Mouse (Mus musculus): ENCODE results near the gene Odf3l1.

Gene Odf3l1

DNA sequence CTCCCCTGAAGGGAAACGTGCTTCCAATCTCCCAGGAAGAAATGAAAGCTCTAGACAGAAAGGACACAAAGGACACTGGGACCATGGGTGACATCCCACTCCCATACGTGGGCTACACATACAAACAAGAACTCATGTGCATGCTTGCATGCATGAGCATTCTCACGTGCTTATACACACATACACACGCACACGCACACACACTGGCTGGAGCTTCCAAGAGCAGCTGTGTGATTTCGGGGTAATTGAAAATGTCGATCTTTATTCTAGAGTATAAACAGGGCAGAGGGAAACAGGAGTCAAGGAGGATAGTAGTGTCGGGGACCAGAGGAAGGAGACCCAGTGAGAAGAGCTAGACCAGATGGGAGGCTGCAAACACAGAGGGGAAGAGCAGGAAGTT lies 19.8 kb downstream of the Odf3l1 start:
- no peak for DNase-seq (ENCODE audit: low read depth, low spot score)

DNA sequence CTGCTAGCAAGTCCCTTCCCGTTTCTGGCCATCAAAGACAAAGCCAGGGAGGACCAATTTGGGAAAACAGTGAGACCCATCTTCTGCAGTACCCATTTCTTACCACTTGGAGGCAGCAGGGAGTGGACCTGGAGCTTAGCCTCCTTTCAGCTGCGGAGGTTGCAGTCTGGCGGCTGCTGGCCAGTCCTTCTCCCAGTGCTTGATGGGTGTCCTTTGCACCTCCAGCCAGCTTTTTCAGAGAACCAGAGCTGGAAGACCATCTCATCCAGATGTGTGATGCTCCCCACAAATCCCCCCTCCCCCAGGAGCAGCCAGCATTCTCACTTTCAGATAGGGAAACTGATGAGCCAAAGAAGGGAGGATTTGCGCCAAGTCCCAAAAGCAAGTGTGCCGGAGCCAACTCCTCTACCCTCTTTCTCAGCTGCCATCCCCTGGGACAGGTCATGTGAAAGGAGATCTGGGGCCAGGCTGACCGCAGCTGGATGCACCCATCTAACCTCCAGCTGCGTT lies 20.7 kb downstream of the Odf3l1 start:
- peak; percentile 43 for DNase-seq (ENCODE audit: low read depth, low spot score)

DNA sequence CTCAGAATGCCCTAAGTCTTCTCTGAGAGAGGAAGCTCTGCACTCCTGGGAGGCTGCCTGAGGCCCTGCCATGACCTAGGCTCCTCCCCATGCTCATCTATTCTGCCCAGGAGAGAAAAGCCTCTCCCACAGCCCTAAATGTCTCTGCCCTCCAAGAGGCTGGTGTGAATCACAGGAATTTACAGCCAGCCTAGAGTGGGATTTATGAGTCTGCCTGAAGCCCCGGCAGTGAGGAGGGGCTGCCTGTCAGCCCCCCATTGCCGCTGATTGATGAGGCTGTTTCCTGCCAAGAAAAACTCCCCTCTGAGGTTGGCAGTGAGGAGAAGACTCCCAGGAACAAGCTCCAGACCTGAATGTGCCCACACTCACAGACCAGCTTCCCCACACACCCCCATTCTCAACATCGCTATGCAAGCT lies 22.2 kb downstream of the Odf3l1 start:
- no peak for DNase-seq (ENCODE audit: low read depth, low spot score)

DNA sequence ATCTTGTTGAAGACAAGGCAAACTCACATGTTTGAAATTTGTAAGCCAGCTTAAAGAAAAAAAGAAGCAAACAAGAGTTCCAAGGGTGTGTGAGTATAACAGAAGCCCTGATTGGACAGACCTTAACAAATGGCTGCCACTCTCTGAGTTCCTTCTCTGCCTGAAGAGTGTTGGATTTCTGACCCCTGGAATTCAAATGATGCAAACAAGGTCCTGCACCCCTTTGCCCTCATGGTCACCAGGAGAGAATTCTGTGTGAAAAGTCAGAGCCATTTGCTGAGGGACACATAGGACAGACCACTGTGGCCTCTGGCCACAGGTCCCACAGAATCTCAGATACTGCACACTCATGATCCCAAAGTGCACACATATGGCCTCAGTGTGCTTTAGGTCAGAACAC lies 22.6 kb downstream of the Odf3l1 start:
- no peak for DNase-seq (ENCODE audit: low read depth, low spot score)

DNA sequence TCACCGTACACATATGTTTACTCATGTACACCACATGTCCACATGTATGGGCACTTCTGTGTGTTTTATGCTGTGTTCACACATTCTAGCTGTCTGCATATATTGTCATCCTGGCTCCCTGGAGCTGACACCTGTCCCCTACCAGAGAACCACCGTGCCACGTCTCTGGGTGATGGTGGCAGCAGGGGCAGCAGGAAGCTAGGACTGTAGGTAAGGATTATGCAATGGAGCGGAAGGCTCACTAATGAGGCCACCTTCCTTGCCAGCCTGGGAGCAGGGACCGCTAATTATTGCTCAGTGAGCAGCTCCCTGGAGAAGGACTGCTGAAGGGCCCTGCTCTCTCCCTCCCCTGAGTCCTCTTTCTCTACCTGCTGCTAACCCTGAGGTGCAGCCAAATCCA lies 23.8 kb downstream of the Odf3l1 start:
- no peak for DNase-seq (ENCODE audit: low read depth, low spot score)

DNA sequence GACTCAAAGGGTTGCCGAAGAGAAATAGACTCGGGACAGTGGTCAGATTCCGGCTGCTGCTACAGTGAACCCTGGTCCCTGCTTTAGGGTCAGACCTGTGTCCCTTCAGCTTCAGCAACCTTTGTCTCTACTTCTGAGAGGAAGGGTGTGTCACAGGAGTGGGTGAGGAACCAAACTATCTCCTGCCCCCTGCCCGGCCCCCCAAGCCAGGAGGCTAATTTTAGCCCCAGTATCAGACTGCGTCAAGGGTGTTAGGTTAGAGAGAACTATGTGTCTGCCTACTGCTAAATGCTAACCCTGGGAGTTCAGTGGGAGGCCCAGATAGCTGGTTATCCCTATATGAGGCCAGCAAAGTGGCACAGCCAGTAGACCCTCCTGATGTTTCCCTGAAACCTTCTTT lies 29.3 kb downstream of the Odf3l1 start:
- no peak for DNase-seq (ENCODE audit: low read depth, low spot score)

DNA sequence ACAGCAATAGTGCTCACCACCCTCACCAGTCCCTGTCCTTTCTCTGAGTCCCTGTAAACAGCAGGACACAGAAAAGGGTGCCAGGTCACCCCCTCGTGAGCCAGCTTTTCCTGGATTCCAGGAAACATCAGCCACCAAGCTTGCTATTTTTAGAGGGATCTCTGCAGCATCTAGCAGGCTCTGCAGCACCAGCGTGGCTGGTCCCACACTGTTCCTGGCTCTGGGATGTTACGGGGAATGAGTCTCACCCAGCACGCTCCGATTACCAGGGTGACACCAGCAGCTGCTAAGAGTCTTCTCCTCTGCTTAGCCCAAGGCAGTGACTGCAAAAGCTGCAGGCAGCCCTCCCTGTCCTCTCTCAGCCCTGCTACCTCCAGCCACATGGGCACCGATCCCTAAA lies 31.6 kb downstream of the Odf3l1 start:
- no peak for DNase-seq (ENCODE audit: low read depth, low spot score)

DNA sequence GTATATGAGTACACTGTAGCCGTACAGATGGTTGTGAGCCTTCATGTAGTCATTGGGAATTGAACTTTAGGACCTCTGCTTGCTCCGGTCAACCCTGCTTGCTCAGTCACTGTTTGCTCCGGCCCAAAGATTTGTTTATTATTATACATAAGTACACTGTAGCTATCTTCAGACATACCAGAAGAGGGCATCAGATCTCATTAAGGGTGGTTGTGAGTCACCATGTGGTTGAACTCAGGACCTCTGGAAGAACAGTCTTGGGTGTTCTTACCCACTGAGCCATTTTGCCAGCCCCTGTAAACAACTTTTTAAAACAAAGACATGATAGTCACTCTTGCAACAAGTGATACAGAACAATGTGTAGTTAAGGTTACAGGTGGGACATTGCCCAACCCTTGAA lies 32.6 kb downstream of the Odf3l1 start:
- DNase-seq (ENCODE audit: low read depth, low spot score) = no peak

DNA sequence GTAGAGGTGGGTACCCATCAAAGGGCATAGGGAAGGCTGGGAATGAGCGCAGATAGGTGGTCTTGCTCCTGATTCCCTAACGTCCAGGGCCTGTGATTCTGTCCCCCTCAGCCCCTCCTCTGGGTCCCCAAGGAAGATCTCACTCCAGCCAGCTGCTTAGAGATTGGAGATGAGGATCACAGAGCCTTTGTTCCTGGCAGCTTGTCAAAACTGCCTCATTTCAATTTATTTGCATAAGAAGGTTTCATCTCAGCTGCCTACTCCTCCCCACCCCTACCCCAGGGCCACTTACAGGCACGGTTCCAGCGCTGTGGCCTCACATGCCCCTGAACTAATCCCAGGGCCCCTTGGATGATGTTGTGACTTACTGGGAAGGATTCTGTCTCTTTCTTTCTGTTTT lies 34.3 kb downstream of the Odf3l1 start:
- DNase-seq (ENCODE audit: low read depth, low spot score) = no peak

DNA sequence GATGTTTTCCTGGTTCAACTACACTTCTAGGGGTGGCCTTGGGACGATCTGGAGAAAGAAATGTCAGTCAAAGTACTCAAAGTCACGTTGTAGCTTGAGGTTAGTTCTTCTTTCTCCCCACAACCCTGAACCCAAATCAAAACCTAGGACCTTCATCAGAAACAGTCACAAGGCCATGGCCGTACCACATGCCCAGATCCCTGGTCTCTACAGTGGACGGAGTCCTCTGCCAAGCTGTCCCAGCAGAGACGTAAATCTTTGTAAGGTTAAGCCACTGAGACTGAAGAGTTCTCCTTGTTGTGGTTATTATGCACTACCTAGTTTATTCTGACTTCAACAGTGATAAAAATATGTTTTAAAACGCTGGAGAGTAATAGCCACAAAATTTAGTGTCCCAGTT lies 35.6 kb downstream of the Odf3l1 start:
- no peak for DNase-seq (ENCODE audit: low read depth, low spot score)

DNA sequence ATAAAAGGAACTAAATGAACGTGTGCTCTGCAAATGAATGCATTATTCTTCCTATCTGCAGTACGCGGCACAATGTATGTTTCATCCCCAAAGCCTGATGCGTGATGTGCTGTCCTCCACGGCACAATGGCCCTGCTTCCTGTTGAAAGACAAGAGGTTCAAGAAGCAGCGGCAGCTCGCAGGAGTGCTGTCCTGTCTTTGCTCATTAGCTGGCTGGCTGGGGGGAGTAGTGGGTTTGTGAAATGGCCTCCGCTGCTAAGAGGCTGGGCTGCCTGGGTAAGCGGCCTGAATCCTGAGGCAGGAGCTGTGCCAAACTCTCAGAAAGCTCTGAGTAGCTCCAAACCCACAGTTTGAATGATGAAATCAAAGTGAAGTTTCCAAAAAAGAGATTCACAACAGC lies 36.3 kb downstream of the Odf3l1 start:
- DNase-seq (ENCODE audit: low read depth, low spot score) = no peak

DNA sequence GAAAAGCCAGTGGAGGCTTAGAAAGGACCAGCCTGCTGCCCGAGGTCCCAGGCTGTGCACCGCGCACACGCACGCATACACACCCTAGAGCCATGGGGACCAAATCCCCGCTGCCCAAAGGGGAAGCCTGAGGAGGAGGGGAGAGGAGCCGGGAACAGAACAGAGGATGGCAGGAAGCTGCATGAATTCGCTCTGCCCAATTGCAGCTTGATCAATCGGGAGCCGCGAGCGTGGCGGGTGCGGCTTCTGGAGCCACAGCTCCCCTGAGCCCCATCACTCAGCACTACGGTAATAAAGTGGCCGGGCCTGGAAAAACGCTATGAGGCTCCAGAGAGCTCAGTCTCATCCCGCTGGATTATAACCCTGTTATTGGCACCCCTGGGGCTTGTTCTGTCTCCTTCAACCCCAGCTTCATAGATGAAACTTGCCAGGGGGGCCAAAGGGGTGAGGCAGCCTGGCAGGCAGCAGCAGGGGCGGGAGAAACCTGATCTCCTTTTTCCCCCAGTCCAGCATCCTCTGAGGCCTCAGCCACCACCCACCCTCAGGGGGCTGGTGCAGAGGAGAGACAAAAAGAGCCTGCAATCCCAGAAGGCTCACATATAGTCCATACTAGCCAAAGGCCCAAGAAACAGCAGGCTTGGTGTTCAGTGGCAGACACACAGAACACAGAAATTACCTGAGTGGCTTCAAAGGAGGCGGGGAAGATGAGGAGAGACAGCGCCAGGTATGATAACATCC lies 38.8 kb downstream of the Odf3l1 start:
- DNase-seq (ENCODE audit: low read depth, low spot score) = no peak

DNA sequence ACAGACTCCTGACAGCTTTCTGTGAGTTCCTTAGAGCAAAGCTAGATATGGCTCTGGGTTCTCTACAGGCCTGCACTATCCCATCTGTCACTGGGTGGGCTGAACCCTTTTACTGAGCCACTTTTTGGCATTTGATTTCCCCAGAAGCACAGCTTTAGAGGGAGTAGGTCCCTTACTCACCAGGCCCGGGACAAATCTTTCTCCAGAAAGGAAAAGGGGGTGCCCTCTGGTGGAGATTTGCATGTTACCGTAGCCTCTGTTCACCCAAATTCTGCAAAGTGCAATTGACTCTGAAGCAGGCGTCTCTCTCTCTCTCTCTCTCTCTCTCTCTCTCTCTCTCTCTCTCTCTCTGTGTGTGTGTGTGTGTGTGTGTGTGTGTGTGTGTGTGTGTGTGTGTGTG lies 39.6 kb downstream of the Odf3l1 start:
- no peak for DNase-seq (ENCODE audit: low read depth, low spot score)

DNA sequence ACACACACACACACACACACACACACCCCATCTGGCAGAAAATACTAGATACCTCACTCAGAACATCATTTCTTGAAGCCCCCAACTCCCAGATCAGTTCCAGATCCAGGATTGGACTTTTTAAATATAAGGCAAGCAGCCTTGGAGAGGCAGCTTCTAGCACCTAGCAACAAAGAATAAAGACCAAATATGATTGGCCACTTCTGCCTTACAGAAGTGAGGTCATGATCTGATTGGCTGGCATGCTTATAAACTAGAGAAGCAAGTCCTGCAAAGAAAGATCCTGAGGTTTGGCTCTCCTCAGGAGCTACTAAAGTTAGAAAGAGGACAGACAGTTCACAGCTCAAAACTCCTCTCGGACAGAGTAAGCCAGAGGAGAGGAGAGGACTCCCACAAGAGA lies 53.6 kb downstream of the Odf3l1 start:
- DNase-seq (ENCODE audit: low read depth, low spot score) = no peak

DNA sequence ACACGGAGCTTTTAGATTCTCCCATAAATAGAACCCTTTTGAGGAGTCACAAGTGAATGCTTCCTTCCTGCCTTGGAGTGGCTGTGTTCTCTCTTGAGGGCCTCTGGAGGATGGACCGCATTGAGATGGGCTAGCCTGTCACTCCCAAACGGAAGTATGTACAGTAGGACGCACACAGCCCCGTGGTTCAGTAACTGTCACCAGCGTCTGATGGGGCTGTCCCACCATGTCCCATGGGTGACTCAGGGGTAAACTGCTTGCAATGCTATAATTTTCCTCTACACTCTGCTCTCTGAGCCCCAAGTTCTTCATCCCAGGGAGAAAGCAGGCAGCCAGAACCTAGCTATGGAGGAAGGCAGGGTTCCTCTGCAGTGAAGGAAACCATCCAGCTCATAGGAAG lies 56.5 kb downstream of the Odf3l1 start:
- DNase-seq (ENCODE audit: low read depth, low spot score) = no peak

DNA sequence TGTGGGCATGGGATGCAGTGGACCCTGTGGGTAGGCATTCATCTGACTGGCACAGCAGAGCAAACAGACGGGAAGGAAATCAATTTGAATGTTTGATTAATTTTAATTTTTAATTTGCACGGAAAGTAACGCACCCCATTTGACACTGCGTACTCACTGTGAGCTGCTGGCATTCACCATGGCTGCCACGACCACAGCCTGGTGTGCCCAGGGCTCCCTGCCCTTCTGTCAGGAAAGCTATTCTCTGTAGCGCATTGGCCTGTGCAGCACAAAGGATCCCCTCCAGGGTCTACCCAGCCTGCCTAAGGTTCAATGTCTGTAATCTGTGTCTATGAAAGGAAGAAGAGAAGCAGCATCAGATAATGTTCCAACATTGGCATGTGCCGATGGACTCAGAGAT lies 61.3 kb downstream of the Odf3l1 start:
- DNase-seq (ENCODE audit: low read depth, low spot score) = no peak

All from retina, adult 2 months (tissue).